Mouse (Mus musculus): ENCODE results near the gene Nav2.

DNA sequence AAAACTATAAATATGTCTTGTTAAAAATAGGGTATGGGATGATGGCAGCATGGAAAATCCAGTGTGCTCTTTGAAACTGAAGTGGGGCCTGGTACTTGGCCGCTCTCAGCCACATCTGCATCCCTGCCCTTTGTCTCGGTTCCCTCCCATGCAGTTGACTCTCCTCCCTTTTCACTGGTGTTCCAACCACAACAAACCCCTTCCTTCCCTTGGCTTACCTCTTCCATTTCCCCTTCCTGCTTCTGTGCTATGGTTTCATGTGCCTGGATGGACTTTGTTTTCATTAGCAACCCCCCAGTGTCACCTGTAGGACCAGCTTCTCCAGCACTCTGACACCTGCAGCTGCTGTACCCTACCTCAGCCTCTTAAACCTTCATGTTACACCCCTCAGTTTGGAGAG, 578.8 kb downstream of the Nav2 start:
- TF ChIP-seq POLR2A (IDR thresholded peaks at IDR 0.05; ENCODE audit: control insufficient read depth, extremely low read depth, insufficient read depth, low read length, poor library complexity) (no peak), CTCF (IDR thresholded peaks at IDR 0.05; ENCODE audit: borderline replicate concordance, control insufficient read depth, extremely low read depth, insufficient read depth, low read length, poor library complexity) (no peak)
